Mouse (Mus musculus) kidney, adult 2 months (tissue): Measurements from ENCODE around the gene Btbd17.

Experiments used
- CTCF ChIP-seq: fragments of 200-500 bp; conservative IDR thresholded peaks from 2 replicates; pipeline ENCODE4 v1.5.1; 2011; ENCODE audit warnings: low read depth, mild to moderate bottlenecking, control low read depth, low read length, moderate library complexity, mixed read lengths; ENCODE audit not compliant: insufficient read depth, insufficient read length
- POLR2A ChIP-seq: fragments of 200-500 bp; IDR thresholded peaks from one replicate; pipeline ENCODE4 v1.6.1; 2011; ENCODE audit warnings: low read depth, low read length, control low read depth

DNA sequence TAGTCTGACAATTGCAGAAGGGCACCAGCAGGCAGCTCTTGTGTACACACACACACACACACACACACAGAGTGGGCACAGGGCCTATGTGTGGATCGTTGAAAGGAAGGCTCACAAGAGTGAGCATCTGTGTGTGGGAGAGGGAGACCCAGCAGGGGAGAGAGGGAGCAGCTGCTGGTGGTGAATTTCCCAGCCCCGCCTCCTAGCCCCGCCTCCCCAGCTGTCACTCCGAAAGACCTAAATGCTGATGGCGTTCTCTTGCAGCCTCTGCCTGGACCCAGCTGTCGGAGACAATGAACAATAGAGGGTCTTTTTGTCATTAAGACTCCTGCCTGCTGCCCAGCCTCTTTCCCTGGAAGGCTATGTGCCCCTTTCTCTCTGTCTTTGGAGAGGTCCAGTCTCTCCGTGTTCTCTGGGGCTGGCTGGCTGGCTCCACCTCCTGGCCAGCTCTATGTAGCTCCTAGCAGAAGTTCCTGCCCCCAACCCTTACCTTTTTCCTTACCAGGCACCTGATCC is 456 bp downstream of the Btbd17 start:
- TF ChIP-seq CTCF: 0 out of 2 replicates have a peak, but pooled peaks have one; percentile 26
- no peak for TF ChIP-seq POLR2A
